Mouse (Mus musculus): Measurements from ENCODE around the gene Igf2bp2.

The Igf2bp2 gene

DNA sequence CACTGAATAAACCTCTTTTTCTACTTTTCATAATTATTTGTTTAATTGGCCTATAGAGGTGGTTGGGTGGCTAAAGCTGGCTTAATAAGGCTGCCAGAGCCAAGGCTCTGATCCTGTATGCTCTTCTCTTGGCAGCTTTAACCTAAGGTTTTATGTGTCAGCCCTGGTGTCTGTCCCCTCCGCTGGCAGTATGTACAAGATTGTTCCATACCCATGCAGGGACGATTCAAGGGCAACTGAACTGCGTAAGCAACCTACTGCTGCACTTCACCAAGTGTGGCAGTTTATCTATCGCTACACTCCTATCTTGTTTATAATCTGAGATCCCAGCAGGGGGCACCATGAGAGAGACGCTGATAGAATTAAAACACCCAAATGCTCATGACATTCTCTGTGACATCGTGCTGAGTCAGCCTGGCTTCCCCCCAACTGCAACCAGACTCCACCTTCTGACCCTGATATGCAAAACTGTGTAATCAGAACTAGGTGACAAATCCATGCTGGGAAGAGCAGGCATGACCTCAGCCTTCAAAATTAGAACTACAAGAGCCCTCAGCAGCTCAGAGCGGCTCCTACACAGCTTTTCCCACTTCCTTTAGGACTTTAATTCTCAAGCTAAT lies 55.1 kb downstream of the Igf2bp2 start:
- in situ Hi-C loops (cut with MboI, MseI), result no loop called here

GRCm38 (mm10) chr16:22106012-22106584 lies 57.0 kb downstream of the Igf2bp2 start:
- in situ Hi-C loops (cut with MboI, MseI), result no loop called here

GRCm38 (mm10) chr16:22100067-22100466 lies 63.0 kb downstream of the Igf2bp2 start:
- in situ Hi-C loops (cut with MboI, MseI), result no loop called here

- in situ Hi-C loops (cut with MboI, MseI), result no loop called here
Measured at GRCm38 (mm10) chr16:22097659-22098058, 65.4 kb downstream of the Igf2bp2 start.

- in situ Hi-C loops (cut with MboI, MseI), result no loop called here
Measured at GRCm38 (mm10) chr16:22095751-22096150, 67.3 kb downstream of the Igf2bp2 start.

DNA sequence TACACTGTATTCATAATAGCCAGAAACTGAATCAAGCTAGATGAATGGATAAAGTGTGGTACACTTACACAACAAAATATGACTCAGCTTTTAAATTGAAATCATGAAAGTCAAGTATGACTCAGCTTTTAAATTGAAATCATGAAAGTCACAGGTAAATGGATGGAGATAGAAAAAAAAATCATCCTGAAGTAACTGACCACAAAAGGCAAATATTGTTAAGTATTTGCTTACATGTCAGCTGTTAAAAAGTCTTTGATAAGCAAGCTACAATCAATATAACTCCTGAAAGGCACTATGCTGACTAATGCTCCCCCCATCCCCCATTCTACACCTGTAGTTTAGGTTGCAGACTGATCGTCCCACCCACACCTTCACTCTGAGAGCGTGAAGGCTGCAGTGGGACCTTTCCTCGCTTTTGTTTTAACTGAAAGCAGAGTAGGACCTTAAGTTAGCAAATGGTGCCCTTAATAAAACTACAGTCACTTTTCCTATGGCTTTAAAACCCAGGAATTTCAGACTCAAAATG lies 71.8 kb downstream of the Igf2bp2 start:
- in situ Hi-C loops (cut with MboI, MseI), result no loop called here

- in situ Hi-C loops (cut with MboI, MseI), result no loop called here
Measured at GRCm38 (mm10) chr16:22085411-22085810, 77.7 kb downstream of the Igf2bp2 start.

DNA sequence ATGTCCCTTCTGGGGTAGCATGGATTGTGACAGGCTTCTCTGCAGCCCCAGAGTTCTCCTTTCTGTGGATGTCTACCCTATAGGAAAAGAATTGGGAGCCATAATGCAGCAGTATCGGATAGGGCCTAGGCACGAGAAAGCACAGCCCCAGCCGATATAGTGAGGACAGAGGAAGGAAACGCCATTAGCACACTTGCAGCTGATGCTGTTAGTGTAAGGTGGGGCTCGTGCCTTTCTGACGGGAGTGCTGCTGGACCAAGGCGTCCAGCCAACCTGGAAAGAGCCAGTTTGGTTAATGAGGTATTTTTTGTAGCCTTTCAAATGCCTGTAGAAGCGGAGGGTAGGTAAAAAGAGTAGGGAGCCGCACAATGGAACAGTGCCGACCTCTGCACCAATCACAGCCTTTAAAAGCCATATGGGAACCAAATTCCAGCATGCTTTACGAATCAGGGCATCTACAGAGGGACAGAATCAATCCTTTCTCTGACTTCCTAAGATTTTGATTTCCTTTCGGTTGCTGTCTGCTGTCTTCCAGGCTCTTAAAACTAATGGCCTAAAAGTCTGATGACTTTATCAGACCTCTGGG lies 82.9 kb downstream of the Igf2bp2 start:
- in situ Hi-C loops (cut with MboI, MseI), result no loop called here

GRCm38 (mm10) chr16:22076620-22076941 lies 86.5 kb downstream of the Igf2bp2 start:
- in situ Hi-C loops (cut with MboI, MseI), result no loop called here

DNA sequence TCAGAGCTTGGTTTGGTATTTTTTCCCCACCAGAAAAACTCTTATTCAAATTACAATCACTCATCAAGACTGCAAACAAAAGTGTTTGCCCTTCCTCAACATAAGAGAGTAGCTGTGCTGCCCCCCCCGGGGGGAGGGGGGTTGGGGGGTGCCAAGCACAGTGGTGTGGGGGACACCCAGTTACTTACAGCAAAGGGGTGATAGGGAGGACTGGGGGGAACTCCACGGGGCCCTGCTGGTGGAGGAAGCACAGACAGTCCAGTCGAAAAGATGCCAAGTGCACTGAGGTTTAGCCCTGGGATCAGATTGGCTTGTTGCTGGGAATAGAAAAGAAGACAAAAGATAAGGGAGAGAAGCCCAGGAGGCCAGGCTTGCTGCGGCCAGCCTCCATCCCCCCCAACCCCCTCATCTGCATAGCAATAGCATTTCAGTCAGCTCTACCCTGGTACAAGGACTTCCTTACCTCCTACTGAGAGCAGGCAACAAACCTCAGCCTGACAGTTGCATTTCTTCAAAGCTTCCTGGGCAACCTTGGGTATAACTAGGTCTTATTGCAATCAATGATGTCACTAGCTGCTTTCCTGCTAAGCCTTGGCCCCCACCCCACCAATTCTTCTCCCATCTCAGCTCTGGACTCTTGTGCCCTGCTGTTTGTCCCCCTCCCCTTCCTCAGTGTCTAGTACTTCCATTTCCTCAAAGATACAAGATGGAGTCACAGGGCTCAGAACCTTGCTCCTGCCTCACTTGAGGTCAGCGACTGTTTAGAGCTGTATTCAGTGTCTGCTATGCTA lies 87.1 kb downstream of the Igf2bp2 start:
- in situ Hi-C loops (cut with MboI, MseI), result no loop called here

DNA sequence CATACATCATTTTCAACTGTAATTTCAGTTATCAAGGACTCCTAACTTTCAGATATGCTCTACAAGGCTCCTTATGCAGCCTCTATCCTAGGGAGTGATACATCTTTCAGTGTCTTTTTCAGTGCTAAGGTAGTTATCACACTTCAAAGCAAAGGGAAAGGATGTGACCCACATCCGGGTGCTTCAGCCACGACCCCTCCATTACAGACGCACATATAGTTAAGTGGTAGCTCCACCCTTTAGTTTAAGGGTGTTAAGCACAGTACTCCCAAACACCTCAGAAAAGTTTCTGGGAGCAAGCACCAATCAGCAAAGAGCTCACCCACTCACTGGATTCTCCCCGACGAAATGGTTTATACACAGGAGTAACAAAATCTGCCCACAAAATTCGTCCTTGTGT lies 88.0 kb downstream of the Igf2bp2 start:
- in situ Hi-C loops (cut with MboI, MseI), result no loop called here

GRCm38 (mm10) chr16:22071361-22071760 lies 91.7 kb downstream of the Igf2bp2 start:
- in situ Hi-C loops (cut with MboI, MseI), result no loop called here

DNA sequence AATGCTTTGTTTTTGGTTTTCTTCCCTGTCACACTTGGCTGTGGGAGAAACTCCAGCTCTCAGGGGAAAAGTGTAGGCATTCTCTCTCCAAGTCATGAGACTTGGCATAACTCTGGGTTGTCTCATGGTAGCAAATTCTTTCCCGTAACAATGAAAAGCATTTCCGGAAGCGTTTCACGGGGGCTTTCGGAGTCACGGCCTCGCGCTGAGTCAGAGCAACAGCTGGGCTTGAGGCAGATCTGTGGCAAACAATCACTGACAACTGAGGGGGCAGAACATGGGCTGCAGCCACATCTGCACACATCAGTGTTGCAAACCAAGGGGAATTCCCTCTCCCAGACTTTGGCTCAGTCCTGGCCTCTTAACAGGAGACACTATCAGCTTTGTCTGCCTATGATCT lies 95.7 kb downstream of the Igf2bp2 start:
- in situ Hi-C loops (cut with MboI, MseI), result no loop called here

GRCm38 (mm10) chr16:22065536-22065935 lies 97.6 kb downstream of the Igf2bp2 start:
- in situ Hi-C loops (cut with MboI, MseI), result no loop called here

GRCm38 (mm10) chr16:22062284-22062683 lies 100.8 kb downstream of the Igf2bp2 start:
- in situ Hi-C loops (cut with MboI, MseI), result no loop called here

DNA sequence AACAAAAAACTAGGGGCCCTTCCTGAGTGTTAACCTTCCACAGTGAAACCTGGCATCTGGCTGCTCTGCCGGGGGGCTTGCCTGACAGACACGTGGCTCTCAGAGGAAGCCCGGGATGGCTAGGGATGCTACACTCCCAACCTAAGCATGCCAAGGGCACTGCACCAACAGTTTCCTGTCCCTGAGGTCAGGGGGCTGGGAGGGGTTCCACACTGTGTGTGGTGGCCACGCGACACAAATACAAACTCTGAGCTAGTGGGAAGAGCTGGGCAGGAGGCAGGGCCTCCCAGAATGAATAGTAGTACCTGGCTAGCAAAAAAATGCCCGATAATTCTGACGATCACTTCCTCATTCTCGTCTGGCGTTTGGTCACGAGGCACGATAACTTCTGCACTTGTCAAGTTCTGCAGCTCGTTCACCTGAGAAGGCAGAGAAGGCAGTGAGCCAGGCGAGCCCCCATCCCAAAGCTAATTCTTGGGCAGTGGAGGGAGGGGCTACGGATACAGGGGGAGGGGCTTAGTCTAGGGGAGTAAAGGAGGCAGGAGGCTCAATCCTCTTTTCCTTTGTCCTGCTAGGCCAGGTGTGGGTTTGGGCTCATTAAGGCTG lies 101.4 kb downstream of the Igf2bp2 start:
- in situ Hi-C loops (cut with MboI, MseI), result no loop called here

DNA sequence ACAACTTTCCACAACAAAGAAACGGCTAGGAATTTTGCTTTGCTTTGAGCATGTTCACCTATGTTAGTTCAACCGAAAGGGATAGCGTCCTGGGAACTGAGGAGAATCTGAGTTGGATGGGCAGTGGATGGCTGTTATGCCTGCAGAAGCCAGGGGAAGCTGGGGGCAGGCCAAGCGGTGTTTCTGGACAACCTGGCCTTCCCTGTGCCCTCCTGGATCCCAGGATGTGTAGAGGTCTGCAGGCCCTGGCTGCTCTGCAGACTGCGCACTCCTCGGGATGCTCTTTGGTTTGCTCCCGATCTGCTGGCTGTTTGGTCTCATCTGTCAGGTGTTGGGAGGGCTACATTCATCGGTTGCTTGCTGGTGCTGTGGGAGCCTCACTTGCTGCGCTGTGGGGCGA lies 102.7 kb downstream of the Igf2bp2 start:
- in situ Hi-C loops (cut with MboI, MseI), result no loop called here

GRCm38 (mm10) chr16:22058871-22059270 lies 104.2 kb downstream of the Igf2bp2 start:
- in situ Hi-C loops (cut with MboI, MseI), result no loop called here

GRCm38 (mm10) chr16:22057498-22057897 lies 105.6 kb downstream of the Igf2bp2 start:
- in situ Hi-C loops (cut with MboI, MseI), result no loop called here

GRCm38 (mm10) chr16:22053411-22053810 lies 109.7 kb downstream of the Igf2bp2 start:
- in situ Hi-C loops (cut with MboI, MseI), result no loop called here

- in situ Hi-C loops (cut with MboI, MseI), result no loop called here
Measured at GRCm38 (mm10) chr16:22046739-22047366, 116.2 kb downstream of the Igf2bp2 start.

DNA sequence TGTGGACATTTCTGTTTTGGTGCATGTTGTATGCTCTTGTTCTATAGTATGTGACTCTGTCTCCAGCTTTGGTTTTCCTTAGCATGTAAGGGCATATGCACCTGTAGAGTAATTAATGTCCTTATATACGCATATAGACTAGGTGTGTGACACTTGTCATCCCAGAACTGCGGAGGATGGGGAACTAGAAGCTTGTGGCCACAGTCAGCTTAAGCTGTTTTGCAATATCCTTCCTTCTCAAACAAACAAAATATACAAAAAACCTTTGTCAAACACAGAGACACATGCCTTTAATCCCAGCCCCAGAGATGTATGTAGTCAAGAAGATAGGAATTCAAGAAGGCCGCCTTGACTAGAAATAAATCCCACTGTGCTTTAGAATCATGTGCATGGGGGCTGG lies 117.2 kb downstream of the Igf2bp2 start:
- in situ Hi-C loops (cut with MboI, MseI), result no loop called here
